Mouse (Mus musculus) A20 (cell line): ENCODE measurements at regions not wholly inside any gene's neighbourhood (a gene's known extent, or its start where the extent isn't known, plus 50 kb on each side); places are given as distances from the start of the nearest gene placed in this dataset.
A peak's percentile ranks its signal among the peaks of the same experiment; 100 is the strongest.

Experiments
- DNase-seq: peaks from one replicate; pipeline ENCODE4 v3.0.0-alpha.2; 2011; ENCODE audit warnings: low read depth, low spot score

DNA sequence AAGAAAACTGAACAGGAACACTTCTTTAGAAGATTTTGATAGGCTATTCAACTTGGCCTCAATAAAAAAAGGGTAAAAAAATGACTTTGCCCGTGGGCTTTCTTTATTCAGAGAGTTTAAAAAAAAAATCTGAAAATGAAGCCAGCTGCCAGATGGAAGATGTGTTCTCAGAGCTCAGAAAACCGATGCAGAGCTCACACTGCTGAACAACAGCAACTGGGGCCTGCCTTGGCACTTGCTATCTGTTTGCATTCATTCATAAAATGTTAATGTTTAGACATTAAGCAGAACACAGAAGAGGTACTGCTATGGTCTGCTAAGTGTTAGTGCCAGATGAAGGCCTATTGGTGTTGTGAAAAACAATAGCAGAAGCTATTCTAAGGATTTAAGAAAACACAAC lies 173.8 kb upstream of the Smc2 start:
- DNase-seq, result no peak

DNA sequence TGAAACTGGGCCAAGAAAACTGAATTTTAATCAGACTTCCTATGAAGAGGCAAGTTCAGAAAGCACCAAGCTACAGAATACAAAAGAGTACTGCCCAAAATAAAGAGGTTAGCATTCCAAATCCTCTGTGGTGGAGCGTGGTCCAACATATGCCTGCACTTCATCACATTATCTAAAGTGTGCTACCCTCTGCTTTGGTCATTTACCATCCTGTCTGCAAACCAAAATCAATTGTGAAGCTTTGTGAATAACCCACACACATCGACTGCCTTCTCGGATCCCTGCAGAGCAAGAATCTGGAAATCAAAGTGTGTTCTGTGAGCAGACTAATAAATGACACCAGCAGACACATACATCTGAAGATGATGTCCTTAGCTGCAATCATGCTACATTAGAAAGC lies 156.6 kb upstream of the Smc2 start:
- no peak for DNase-seq

DNA sequence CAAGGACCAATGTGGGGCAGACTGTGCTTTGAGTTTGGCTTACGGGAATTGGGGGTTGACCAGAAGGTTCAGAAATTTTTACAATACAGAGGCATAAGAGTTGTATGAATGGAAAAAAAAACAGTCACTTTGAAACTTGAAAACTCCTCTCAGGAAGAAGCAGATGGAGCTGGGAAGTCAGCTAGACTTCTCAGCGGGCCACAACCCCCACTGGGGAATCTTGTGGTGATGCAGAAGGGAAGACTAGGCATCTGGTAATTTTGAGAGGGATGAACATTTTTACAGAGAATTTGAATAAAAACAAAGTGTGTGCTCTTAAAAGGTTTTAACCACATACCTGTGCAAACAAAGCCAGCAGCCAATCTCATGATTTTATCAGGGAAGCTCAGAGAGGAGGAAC lies 154.1 kb upstream of the Smc2 start:
- no peak for DNase-seq

DNA sequence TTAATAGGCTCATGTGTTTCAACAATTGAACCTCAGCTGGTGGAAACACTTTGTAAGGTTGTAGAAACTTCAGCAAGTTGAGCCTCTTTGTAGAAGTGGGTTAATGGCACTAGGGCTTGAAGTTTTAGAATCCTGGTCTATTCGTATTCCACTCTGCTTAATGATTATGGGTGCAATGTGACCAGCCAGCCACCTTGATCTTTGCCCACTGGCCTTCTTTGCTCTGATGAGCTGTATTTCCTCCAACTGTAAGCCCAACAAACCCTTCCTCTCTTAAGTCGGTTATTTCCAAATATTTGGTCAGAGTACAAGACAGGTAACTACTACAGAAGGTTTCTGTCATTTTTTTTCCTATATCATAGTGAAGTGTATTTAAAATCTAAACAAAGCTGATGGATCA lies 145.4 kb upstream of the Smc2 start:
- no peak for DNase-seq

DNA sequence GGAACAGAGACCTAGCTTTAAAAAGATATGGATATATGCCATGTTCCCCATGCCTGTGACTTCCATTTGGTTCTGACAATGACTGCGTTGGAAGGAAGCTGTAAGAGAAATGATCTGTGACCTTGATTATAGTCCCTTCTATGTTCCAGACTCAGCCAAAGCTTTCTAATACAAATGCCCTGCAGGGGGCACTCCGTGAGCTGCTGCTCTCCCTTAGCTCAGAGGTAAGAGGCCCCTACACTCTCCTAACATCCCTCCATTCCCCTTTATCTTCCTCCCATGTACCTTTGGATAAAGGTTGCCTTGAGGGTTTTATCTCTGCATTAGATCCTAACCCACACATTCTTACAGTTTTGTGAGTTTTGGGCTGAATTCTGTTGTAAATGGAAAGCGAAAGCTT lies 139.8 kb upstream of the Smc2 start:
- DNase-seq, result peak; percentile 30

DNA sequence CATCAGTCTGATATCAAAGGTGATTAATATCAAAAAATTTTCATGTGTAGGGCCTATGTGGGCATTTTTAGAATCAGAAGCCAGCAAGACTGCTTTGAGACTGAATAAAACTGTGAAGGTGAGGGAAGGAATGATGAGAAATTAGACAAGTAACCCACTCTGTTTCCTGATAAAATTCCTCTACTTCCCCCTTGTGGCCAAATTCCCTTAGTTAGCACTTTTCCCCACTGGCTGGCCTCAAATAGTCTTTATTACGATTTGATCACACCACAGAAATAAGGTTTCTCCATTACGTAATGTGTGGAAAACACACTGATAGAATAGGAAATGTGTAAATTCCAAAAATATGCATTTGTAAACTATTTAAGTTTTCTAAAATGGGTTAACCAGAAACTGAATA lies 137.4 kb upstream of the Smc2 start:
- DNase-seq, result no peak

DNA sequence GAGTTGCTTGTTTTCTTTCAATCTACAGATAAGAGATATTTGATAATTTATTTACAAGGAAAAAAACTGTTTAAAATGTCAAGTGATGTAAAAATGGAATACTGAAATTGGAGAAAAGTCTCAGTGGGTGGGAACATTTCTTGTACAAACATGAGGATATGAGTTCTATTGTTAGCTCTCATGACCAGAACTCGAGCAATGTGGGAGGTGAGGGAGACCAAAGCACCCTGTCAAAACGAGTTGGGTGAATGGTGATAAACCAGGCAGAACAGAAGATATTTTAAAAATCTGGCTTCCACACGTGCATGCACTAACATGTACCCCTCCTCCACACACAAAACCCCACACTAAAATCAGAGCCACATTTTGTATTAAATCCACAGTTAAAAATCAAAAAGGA lies 114.7 kb upstream of the Smc2 start:
- no peak for DNase-seq

DNA sequence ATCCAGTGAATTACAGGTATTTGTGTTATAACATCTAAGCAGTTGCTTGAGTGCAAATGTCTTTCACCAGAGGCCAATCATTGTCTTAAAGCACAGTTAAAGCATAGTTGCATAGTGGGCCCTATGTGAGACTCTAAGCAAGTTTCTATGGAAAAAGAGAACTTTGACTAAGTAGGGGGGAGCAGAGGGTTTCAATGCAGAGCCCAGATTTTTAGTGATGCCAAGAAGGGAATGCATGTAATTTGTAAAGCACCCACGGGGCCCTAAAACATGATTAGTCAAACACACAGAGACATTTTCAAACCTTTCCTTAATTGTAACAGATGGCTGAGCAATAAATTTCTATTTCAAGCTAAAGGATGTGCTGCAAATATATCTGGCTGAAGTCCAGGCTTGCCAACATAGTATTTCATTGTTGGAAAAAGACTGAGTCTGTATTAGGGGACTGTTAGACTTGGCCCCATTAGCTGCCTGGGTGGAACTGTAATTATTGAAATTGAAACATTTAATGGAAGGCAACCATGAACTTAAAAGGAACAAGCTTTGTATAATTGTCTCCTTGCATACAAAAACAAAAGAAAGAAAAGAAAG lies 107.6 kb upstream of the Smc2 start:
- no peak for DNase-seq

DNA sequence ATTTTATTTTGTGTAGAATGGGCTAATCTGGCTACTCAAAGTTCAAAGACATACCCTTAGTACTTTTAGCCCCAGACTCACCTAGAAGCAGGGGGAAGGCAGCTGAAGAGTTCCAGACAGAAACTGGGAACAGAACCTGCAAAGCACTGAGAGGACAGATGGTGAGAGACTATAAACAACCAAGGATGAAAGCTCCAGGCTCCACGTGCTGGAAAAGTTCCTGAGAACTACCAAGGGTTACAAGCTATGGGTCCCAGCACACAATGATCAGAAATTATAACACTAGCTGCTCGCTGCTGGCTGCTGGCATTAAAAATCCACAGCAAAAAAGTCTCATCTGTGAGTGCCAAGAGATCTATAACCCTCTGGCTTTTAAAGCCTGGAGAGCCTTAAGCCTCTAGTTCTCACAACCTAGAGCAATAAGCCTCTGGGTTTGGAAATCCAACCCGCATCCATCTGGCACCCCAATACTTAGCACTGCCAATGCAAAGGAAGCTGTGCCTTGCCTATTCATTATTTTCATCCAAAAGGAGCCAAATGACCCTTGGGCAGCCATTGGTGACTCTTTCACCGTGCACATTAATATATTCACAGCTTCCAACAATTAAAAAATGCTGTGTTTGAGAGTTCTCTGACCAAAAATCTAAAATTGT lies 102.6 kb upstream of the Smc2 start:
- no peak for DNase-seq

DNA sequence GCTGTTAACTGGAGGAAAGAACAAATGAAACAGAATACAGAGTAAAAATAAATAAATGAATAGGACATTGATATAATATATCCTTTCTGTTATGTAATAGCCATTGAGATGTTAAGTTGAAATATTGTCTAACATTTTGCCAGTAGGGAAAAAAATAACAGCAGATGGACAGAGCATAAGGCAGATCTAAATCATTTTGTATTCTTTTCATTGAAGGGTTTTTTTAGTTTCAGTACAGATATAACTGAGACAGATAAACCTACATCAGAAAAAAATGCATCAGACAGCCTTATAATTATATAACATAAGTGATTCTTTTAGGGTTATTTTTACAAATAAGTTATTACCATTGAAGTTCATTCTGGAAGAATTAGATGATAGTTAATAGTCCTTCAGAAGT lies 97.8 kb upstream of the Smc2 start:
- no peak for DNase-seq

DNA sequence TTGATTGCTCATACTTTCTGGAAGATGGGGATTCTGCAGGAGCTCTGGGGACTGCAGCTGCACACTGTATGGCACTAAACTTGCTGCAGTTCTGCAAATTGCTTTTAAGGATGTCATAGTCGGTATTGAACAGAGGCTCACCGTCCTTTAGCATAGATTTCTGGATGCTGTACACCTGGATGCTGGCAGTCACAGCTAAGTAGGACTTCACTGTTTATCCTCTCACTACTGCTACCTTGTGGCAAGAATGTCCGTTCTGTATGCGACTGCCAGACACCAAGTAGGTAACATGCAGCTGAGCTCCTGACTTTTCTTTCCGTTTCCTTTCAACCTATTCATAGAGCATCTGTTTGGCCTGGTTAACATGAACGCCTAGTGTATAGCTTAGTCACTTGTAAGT lies 77.3 kb upstream of the Smc2 start:
- DNase-seq, result no peak

DNA sequence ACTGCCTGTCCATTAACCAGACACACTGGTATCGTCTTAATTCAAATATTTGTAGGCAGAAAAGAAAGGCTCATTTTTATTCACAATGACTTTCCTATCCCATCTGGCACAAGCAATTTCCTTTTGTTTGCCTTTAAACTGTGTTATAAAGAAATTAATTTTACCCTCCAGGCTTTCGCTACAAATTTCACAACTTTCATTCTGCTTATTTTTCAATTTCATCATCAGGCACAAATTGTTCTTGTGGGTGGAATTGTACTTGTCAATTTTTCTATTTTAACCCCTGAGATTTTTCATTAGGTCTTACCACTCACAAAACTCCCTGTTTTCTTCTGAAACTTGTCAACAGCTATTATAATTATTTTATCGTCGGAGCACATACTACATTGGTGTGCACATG lies 73.2 kb upstream of the Smc2 start:
- no peak for DNase-seq

DNA sequence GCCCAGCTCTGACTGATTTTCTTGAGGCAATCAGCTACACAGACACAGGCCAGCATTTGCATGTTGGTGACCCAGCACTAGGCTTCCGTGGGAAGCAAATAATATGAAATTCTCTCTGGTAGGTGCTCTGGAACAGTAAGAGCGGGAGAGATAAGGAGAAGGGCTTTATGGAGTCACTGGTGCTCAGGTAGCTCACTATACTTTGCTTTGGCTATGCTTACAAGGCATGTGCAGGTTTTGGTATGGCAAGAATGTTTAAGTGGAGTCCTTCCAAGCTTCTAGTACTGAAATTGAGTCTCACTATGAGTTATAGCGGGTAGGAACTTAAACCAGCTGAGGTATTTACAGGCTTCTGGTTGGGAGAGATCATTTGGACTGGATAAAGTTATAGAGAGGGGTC lies 70.5 kb upstream of the Smc2 start:
- no peak for DNase-seq
